Mouse (Mus musculus) lung, embryonic 16.5 days (tissue): ENCODE data around the gene Yap1. TPM values are rescaled to one million over a fixed set of nuclear protein-coding genes. Genes with fewer than 3 reads are reported as not detected.

ENCODE experiments used
- ATAC-seq: fragments of 200-750 bp; cut with Nextera tagmentation; 2 replicates; pipeline ENCODE4 v1.8.0; 2017; ENCODE audit warnings: low read depth, mild to moderate bottlenecking, moderate library complexity
- H3K27ac ChIP-seq: fragments of 300-500 bp; sonication (generic); 2 replicates; pipeline ENCODE4 v1.5.1; 2014; ENCODE audit warnings: mild to moderate bottlenecking, control low read depth, low read length
- H3K27me3 ChIP-seq: fragments of 300-500 bp; sonication (generic); 2 replicates; pipeline ENCODE4 v1.6.1; 2014; ENCODE audit warnings: low read depth, low read length, mixed read lengths; ENCODE audit not compliant: control insufficient read depth, insufficient read depth
- H3K36me3 ChIP-seq: fragments of 300-500 bp; sonication (generic); 2 replicates; pipeline ENCODE4 v1.6.1; 2014; ENCODE audit warnings: low read length; ENCODE audit not compliant: control insufficient read depth, insufficient read depth
- H3K4me1 ChIP-seq: fragments of 300-500 bp; sonication (generic); replicated peaks from 2 replicates; pipeline ENCODE4 v1.6.1; 2014; ENCODE audit warnings: low read length, mixed read lengths; ENCODE audit not compliant: control insufficient read depth, insufficient read depth
- H3K4me2 ChIP-seq: fragments of 300-500 bp; sonication (generic); 2 replicates; pipeline ENCODE4 v1.6.1; 2014; ENCODE audit warnings: low read depth, low read length, control low read depth
- H3K4me3 ChIP-seq: fragments of 300-500 bp; sonication (generic); 2 replicates; pipeline ENCODE4 v1.5.1; 2014; ENCODE audit warnings: mild to moderate bottlenecking, low read length, control low read depth
- H3K9ac ChIP-seq: fragments of 300-500 bp; sonication (generic); 2 replicates; pipeline ENCODE4 v1.6.1; 2014; ENCODE audit warnings: low read length, control low read depth
- H3K9me3 ChIP-seq: fragments of 300-500 bp; sonication (generic); 2 replicates; pipeline ENCODE4 v1.6.1; 2016; ENCODE audit warnings: low read length; ENCODE audit not compliant: control insufficient read depth
- WGBS: fragments of 180-500 bp; shearing (Covaris S2); extraction: QIAGEN DNeasy Blood & Tissue Kit; methylation state at CpG from one replicate; pipeline ENCODE4 v1.1.7; 2014; 5-methylcytosine and 5-hydroxymethylcytosine counted together
- polyA plus RNA-seq: library from polyadenylated mRNA; unstranded; fragments of >200 nt; fragmentation: Nextera tagmentation; extraction: Ambion mirVana; gene quantifications from 2 replicates; pipeline ENCODE4 v1.2.1, GENCODE M21; 2015

Yap1 gene
- polyA plus RNA-seq, 1 experiment from 2014 or later, result 30.3 TPM

DNA sequence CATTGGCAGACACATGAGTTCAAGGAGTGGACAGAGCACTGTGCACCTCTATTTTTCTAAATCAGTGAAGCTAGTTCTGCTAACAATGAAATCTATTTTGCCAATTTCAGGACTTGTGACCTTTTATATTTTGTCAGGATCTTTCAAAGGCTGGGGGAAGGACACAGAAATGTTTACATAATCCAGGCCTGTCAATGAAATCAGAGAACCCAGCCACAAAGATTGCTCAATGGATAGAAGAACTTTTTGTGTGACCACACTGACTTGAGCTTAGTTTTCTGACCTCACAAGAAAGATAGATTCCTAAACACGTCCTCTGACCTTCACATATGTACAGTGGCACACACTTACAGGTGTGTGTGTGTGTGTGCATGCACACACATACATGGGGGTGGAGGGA is 113.2 kb downstream of the Yap1 start:
- Histone ChIP-seq H3K4me3 (no peak overlapping the region), H3K9ac (no peak overlapping the region), H3K36me3 (no peaks in the 10 kb centered on the region), H3K27me3 (no peaks in the 10 kb centered on the region), H3K4me2 (no peak overlapping the region), H3K27ac (no peak overlapping the region), H3K4me1 (no peaks in the 10 kb centered on the region), H3K9me3 (no peaks in the 10 kb centered on the region)
- no peak for ATAC-seq
- 58% methylated on average over 1 of the region's 1 CpGs for WGBS

- H3K4me2 ChIP-seq, result no peak overlapping the region
- H3K9me3 ChIP-seq, result no peaks in the 10 kb centered on the region; the same call in 1 of the 2 replicates
- H3K27me3 ChIP-seq, result no peaks in the 10 kb centered on the region
- H3K4me1 ChIP-seq, result no peaks in the 10 kb centered on the region
- no peak overlapping the region for H3K4me3 ChIP-seq
- 97% methylated on average over 3 of the region's 3 CpGs for WGBS
- no peaks in the 10 kb centered on the region for H3K36me3 ChIP-seq
- no peak for ATAC-seq
- H3K9ac ChIP-seq, result no peak overlapping the region
- no peak overlapping the region for H3K27ac ChIP-seq
Observed at GRCm38 (mm10) chr9:7884346-7884745, 120.0 kb downstream of the Yap1 start.

- Histone ChIP-seq H3K4me2 (no peak overlapping the region), H3K9me3 (no peaks in the 10 kb centered on the region; the same call in 1 of the 2 replicates), H3K27ac (no peak overlapping the region), H3K4me3 (no peak overlapping the region), H3K4me1 (no peaks in the 10 kb centered on the region), H3K9ac (no peak overlapping the region), H3K36me3 (no peaks in the 10 kb centered on the region), H3K27me3 (no peaks in the 10 kb centered on the region)
- WGBS, result 89% methylated on average over 1 of the region's 1 CpGs
- no peak for ATAC-seq
Observed at GRCm38 (mm10) chr9:7882304-7882865, 122.0 kb downstream of the Yap1 start.

Other genes starting within 250 kb of the Yap1 start
- 125 and 136 TPM in 2 replicates for gene Tmem123, start 240.6 kb downstream of the Yap1 start, polyA plus RNA-seq
- gene Birc2, start 167.5 kb downstream of the Yap1 start, polyA plus RNA-seq, result 32.7 and 38.0 TPM in 2 replicates
- 10.5 and 11.9 TPM in 2 replicates for gene Birc3, start 131.4 kb downstream of the Yap1 start, polyA plus RNA-seq
- gene Cfap300, start 38.2 kb upstream of the Yap1 start, polyA plus RNA-seq, result 14.4 and 15.7 TPM in 2 replicates
- gene Cep126, start 129.7 kb upstream of the Yap1 start, polyA plus RNA-seq, result 3.0 and 3.5 TPM in 2 replicates